Mouse (Mus musculus): ENCODE measurements around the gene Lpcat4. TPM values are rescaled to one million over a fixed set of nuclear protein-coding genes. Genes with fewer than 3 reads are reported as not detected.

Lpcat4 gene
- total RNA-seq (2021) = 100 to 1,000 TPM; 121 to 122 TPM
- long read RNA-seq, experiment 1, transcript Lpcat4-201 (14 exons, 2,275 nt) = major isoform, 77 of 100 reads
- long read RNA-seq, experiment 1, partial matches to known transcripts = 9 of 100 reads
- long read RNA-seq, experiment 1, other reads (novel, unspliced or antisense) = 12 of 100 reads
- long read RNA-seq, experiment 2, transcript Lpcat4-201 (14 exons, 2,275 nt) = major isoform, 75 of 95 reads
- long read RNA-seq, experiment 2, partial matches to known transcripts = 8 of 95 reads
- long read RNA-seq, experiment 2, other reads (novel, unspliced or antisense) = 12 of 95 reads

DNA sequence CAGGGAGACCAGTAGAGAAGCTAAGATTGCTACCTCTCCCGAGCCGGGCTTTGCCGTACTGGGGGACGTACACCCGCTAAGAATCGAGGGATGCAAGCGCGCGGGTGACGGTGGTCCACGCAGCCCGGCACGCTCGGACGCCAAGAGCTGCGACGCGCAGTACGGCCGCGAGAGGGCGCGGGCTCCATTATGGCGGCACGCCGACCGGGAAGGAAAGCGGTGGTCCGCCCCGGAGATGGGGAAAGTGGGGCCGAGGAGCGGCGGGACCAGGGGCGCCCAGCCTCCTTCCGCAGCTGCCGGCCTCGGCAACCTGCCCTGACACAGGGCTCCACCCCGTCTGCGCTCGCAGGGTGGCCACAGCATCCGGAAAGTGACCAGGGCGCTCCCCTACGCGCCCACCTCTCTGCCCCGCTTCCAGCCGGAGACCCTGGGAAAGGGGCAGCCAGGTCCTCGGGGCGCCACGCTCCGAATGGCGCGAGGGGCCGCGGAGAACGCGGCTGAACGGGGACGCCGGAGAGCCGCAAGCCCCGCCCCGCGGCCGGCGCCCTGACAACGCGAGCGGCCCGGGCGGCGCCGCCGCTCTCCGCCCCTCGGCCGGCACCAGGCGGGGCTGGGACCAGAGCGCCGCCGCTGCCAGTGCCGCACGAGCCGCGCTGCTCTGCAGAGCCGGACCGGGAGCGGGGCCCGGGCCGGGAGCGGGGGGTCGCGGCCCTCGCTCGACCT, at the start of gene Lpcat4:
Lpcat4 (plus strand) TSS at position 257 of the 723 bp plus-strand sequence.
- intact Hi-C loops (cut with DNase I) = no loop called here
- peak; percentile 93 to 94 for DNase-seq (ENCODE audit: low spot score in 2 of 2)

DNA sequence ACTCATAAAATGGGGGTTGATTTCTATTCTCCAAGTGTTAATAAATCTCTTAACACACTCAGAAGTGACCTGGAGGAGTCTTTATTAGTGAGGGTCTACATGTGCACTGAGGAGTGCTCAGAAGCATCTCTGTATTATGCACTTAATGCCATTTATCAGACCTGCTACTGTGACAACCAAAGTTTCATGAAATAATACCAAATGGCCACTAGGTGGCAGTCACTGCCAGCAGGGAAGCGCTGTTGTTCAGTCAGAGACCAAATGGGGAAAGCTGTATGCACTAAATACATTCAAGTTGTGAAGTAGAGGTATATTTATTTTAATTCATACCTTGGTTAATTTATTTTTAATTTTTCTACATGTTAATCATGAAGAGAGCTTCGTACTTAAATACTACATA, 42.4 kb upstream of the Lpcat4 start:
- DNase-seq (ENCODE audit: low spot score in 2 of 2) = peak; percentile 54 to 70
- intact Hi-C loops (cut with DNase I) = loop anchor here (2.0 kb wide), 1 partner anchor 20 kb away; no protein-coding TSS in a partner anchor

DNA sequence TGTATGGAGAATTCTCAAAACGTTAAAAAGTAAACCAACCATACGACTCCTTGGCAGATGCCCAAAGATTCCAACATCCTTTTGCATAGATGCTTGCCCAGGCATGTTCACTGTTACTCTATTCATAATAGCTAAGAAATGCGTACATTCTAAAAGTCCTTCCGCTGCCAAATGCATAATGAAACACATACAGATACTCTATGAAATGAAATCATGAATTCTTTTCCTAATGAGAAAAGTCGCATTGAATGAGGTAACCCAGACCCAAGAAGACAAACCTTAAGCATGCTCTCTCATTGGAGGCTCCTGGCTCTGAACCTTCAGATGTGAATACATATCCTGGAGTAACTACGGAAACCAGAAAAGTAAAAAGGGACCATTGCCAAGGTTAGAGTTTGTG, 36.2 kb upstream of the Lpcat4 start:
- DNase-seq (ENCODE audit: low spot score in 2 of 2) = no peak
- intact Hi-C loops (cut with DNase I) = no loop called here

DNA sequence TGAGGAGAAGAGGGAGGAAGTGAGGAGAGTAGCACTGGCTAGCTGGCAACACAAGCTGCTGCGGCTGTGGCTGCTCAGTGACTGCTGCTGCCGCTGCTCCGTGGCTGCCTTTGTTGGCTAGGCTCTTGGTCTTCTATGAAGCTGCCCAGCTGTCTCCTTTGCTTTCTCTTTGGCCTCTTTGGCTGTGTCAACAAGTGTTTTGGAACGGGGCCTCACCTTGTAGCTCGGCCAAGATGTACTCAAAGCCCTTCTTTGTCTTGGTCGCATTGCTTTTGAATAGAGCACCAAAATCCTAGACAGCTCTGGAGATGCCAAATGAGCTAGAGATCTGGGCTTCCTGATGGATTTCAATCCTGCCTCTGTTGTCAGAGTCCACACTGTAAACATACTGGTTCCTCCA, 29.1 kb upstream of the Lpcat4 start:
- DNase-seq (ENCODE audit: low spot score in 2 of 2) = peak; percentile 67 to 81
- intact Hi-C loops (cut with DNase I) = no loop called here

DNA sequence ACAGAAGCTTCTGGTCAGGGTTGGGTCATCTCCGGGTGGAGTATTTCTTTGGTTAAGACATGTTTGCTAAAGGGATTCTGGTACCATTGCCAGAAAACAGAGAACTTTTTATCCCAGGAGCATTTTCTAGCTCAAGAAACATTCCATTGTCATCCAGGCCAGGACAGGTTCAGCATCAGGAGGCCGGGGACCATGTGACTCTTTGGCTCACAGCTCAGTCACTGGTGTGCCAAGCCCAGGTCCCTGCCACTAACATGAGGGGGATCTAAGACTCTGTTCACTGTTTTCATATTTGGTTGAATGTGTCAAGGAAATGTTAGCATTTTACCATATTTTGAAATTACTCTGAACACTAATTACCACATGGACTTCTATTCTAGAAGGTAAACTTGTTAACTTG, 28.6 kb upstream of the Lpcat4 start:
- DNase-seq (ENCODE audit: low spot score in 2 of 2) = no peak
- intact Hi-C loops (cut with DNase I) = no loop called here

DNA sequence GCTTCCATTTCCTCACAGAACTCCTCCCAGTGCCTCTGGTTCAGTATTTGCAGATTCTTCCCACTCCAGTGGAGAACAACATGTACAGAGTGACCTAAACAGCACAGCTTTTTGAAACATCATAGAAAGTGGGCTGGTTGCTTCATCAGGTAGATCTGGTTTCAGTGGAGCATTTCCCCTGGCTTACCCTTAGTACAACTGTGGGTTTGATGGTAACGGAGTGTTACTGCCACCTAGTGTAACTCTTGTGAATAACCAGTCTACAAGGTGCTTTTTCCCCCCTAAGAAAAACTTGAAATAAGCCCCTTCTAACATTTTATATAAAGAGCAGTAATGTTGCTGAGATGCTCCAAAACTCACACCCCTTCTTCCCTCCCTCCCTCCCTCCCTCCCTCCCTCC, 23.3 kb upstream of the Lpcat4 start:
- DNase-seq (ENCODE audit: low spot score in 2 of 2) = peak; percentile 39 to 51
- intact Hi-C loops (cut with DNase I) = loop anchor here (2.0 to 5.0 kb wide), 2 partner anchors 19 to 1229 kb away; no protein-coding TSS in a partner anchor

DNA sequence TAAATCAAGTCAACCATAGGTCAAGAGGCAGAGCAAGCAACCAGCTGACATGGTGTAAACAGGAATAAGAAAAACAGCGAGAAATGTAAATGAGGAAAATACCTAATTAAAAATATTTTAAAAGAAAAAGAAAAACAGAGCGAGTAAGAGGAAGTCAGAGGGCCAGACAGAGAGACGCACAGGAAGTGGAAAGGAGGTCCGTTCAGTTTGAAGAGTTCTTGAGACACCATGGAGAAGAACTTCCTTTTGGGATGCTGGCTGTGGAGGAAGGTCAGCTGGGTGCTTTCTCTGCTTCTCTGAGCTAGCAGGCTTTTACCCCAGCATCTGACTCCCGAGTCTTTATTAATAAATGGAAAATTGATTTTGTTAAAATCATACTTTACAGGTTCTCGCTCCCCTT, 21.7 kb upstream of the Lpcat4 start:
- no peak for DNase-seq (ENCODE audit: low spot score in 2 of 2)
- intact Hi-C loops (cut with DNase I) = loop anchor here (2.0 to 5.0 kb wide), 2 partner anchors 21 to 1230 kb away; no protein-coding TSS in a partner anchor

DNA sequence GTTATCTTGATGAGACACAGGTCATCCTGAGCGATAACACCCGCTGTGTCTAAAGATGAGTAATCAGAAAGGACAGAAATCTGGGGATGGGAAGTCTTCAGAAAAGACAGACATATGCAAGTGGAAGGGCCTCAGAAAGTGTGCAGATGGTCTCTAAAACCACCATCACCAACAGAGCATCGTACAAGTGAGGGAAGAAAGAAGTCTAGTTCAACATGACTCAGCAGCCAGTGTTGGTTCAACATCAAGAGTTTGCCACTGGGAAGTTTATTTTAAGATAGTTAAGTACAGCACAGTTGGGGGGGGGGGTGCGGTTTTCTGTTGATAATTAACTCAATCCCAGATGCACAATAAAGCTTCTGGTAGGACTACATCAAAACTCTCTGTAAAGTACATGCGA, 18.4 kb upstream of the Lpcat4 start:
- intact Hi-C loops (cut with DNase I) = no loop called here
- no peak for DNase-seq (ENCODE audit: low spot score in 2 of 2)

DNA sequence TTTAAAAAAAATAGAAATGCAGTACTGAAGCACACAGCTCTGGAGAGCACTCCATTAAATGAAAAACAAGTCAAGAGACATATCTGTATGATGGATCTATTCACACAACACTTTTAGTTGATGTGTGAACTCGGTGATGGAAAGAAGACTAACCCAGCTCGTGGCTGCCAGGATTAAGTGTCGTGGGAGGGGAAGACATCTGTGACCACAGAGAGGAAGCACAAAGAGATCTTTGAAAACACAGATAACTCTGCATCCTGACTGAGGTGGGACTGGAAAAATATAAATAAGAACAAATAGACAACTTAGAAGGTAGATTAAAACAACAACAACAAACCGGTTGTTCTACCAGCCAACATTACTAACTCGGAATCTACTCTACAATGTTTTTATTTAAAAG, 16.7 kb upstream of the Lpcat4 start:
- intact Hi-C loops (cut with DNase I) = no loop called here

DNA sequence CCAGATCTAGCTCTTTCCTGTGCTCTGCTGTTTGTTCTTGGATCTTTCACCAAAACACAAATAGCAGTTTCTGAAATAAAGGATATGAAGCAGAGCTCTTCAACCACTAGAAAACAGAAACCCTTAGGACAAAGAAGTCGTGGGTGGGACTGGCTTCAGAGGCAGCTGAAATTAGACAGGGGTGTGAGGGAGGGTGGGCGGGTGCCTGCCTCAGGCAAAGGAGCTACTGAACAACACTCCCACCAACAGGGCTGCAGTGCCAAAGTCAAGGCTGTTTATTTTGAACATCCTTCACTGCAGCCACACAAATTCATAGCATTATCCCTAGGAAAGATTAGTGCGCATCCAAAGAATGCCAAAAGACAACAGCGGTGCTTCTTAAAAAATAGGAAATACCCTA, 14.9 kb upstream of the Lpcat4 start:
- peak in 1 of 2 experiments; percentile 53 for DNase-seq (ENCODE audit: low spot score in 2 of 2)
- intact Hi-C loops (cut with DNase I) = no loop called here

More for the DNA sequence above, 16.7 kb upstream of the Lpcat4 start:
- no peak for DNase-seq (ENCODE audit: low spot score in 2 of 2)

DNA sequence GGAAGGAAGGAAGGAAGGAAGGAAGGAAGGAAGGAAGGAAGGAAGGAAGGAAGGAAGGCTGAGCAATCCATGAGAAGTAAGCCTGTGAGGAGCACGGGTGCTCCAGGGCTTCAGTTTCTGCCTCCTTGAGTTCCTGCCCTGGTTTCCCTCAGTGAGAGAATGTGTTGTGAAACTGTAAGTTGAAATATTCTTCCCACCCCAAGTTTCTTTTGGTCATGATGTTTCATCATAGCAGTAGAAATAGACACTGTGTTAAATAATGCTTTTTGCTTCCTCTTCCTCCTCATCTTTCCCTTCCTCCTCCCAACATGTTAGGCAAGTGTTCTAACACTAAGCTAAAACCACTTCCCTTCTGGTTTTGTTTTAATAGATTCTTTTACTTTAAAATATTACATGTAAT, 6.6 kb upstream of the Lpcat4 start:
- intact Hi-C loops (cut with DNase I) = no loop called here
- no peak for DNase-seq (ENCODE audit: low spot score in 2 of 2)

DNA sequence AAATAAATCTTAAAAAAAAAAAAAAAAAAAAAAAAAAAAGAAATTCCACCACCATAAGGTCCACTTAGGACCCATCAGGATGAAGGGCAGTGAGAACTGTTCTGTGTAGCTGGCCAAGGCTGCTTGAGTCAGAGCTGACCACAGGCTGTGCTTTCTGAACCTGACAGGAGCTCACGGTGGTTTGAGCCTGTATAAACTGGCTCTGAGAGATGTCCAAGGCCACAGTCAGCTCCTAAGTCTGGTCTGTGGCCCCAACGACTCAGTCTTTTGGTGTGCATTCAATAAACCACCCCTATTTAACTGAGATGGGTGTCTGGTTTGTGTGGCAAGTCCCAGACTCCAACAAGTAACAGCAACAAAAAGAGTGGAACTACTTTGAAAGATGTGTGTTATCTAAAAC, 2.6 kb upstream of the Lpcat4 start:
- intact Hi-C loops (cut with DNase I) = no loop called here
- DNase-seq (ENCODE audit: low spot score in 2 of 2) = no peak

DNA sequence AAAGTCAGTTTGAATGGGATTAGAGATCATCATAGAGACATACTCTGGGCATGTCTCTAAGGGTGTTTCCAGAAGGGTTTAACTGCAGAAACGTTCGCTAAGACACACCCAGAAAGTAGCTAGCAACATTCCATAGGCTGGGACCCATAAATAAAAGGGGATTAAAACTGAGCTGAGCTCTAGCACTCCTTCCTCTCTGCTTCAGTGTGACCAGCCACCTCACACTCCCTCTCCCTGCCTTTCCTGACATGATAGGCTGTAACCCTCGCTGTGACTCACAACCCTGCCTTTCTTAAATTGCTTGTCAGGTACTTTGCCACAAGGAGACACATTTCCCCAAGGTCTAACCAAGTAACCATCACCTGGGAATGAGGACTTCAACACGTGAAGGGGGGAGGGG, 1.3 kb upstream of the Lpcat4 start:
- no peak for DNase-seq (ENCODE audit: low spot score in 2 of 2)
- intact Hi-C loops (cut with DNase I) = no loop called here

DNA sequence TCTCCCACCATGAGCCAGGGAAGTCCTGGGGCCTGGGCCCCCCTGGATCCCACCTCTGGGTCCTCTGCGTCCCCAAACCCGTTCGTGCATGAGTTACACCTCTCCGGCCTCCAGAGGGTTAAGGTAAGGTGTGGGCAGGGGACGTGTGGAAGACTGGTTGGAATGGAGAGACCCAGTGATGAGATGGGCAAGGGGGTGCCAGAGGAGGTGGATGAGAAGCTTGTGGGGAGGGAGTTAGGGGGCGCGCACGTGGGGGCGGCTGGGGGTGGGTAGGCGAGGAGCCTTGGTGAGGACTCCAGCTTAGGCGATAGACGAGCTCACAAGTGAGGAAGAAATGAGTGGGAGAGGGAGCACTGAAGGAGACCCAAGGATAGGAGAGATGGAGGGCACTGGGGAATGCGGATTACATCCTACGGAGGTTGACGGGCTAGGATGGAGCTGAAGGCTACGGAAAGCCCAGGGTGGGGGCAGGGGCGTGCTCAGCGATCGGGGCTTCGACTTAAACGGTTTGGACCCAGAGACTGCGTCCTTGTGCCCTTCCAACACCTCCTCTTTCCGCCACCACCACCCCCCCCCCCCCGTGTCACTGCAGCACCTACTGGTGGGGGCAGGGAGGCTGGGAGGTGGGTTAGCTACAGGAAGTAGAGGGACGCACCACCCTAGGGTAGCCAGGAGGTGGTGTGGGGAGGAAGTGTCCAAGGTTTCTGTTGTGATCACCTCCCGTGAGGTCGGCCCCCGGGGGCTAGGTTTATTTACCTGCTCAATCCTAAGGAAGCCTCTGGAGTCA, 860 bp downstream of the Lpcat4 start:
- peak; percentile 49 to 67 for DNase-seq (ENCODE audit: low spot score in 2 of 2)
- intact Hi-C loops (cut with DNase I) = no loop called here

DNA sequence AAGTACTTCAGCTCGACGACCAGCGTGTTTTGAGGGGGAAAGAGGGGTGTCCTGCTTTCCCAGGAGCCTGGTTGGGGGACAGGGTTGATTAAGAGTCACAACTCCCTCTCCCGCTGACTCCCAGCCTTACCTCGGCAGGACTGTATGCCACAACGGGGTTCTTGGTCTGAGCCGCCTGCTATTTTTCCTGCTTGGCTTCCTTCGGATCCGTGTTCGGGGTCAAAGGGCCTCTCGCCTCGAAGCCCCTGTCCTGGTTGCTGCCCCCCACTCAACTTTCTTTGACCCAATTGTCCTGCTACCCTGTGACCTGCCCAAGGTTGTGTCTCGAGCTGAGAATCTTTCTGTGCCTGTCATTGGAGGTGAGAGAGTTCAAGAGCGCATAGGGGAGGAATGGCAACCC, 2.5 kb downstream of the Lpcat4 start:
- intact Hi-C loops (cut with DNase I) = no loop called here
- no peak for DNase-seq (ENCODE audit: low spot score in 2 of 2)

DNA sequence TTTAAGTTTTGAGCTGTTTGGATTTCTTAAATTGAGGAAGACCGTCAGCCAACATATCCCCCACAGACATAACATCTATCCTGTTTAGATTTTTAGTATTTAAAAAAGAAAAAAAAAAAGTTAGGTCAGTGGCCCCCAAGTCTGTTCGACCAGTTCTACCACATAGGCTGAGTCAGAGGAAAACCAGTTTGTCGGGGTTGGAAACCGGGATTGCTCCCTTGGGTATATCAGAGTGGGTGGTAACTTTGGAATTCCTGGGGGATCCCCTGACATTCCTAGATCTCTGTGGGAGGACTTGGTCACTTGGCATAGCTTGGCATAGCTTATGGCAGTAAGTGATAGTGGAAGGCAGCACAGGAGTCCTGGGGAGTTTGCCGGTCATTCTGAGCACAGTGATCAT, 6.0 kb downstream of the Lpcat4 start:
- intact Hi-C loops (cut with DNase I) = no loop called here
- no peak for DNase-seq (ENCODE audit: low spot score in 2 of 2)

DNA sequence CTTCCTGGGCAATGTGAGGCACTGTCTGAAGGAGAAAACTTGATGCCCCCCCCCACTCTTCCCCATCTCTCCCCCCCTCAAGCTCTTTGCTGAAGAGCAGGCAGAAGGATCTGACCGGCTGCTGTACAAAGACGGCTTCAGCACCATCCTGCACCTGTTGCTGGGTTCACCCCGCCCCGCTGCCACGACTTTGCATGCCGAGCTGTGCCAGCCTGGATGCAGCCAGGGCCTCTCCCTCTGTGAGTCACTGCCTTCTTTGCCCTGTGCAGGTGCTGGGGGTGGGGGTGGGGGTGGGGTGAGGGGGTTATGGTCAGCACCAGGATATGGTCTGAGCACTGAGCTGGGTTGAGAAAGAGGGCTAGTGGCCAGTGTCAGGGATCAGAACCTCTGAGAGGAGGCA, 6.9 kb downstream of the Lpcat4 start:
- DNase-seq (ENCODE audit: low spot score in 2 of 2) = no peak
- intact Hi-C loops (cut with DNase I) = no loop called here

DNA sequence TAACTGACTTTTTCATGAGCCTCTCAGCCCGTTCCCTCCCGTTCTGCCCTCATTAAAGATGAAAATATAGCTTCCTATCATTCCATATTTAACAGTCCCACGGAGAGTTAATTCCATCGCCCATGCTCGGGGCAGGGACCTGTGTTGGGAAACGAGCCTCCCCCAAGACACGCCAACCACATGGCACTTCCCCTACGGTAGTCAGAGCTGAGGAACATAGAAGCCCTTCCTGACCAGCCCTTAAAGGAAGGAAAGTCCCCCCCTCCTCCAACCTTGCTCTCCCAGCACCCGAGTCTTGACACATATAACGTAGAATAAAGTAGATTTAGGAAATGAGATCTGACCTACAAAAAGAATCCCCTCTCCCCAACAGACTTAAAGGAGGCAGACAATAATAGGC, 8.1 kb downstream of the Lpcat4 start:
- no peak for DNase-seq (ENCODE audit: low spot score in 2 of 2)
- intact Hi-C loops (cut with DNase I) = no loop called here

DNA sequence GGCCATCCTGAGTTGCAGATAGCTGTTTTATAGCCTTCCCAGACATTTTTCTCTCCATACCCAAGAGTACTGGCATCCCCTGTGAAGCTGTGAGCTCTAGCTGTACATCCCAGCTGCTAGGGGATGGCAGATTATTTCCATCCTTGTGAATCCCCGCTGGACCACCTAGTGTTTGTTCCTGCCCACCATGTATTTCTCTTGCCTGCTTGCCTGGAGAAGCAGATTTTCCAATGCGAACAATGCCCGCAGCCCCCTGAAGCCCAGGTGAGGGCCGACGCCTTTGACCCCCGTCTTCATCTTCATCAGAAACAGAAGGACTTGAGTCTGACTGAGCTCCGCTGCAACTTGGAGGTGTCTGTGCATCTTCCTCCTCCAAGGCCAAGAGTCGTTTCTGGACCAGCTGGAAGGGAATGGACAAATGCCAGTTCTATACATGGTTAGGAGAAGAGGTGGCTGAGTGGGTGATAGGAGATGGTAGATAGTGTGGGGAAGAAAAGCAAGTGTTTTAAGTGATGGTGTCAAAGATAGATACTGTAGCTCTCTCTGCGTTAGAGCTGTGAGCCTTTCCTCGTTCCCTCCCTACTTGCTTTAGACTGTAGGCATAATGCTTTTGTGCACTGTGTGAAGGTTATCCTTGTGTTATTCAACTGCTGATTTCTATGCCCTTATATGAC, 10.6 kb downstream of the Lpcat4 start:
- intact Hi-C loops (cut with DNase I) = no loop called here
- peak in 1 of 2 experiments; percentile 61 for DNase-seq (ENCODE audit: low spot score in 2 of 2)

All from left cerebral cortex, postnatal 14 days (tissue).